34 mouse cellular contexts compared by ENCODE assay signal in genomic region chr7:128313601-128314000, GRCm38 (mm10). TPM values are rescaled to one million over a fixed set of nuclear protein-coding genes. Genes with fewer than 3 reads are reported as not detected.
A peak's percentile ranks its signal among the peaks of the same experiment; 100 is the strongest.
DNase-seq lines count a peak whose midpoint lies in the region; ATAC-seq and TF ChIP-seq lines count a peak whose summit lies in the region.
"Had no signal": no experiment of that assay in that cellular context is flagged by ENCODE, and none has a peak within 500 bp of the region (broad histone marks: within the 10 kb centered on the region; RNA-seq: fewer than 3 reads in every experiment).

No protein-coding gene starts in this region.

- TF ChIP-seq EP300 in heart, adult 2 months (IDR thresholded peaks at IDR 0.05; ENCODE audit: insufficient read depth, low read depth, low read length) = no peak
- TF ChIP-seq EP300 in liver, embryonic 14.5 days (IDR thresholded peaks at IDR 0.05; ENCODE audit: low read depth) = no peak
- no peak for TF ChIP-seq EP300 in liver, postnatal 0 days (IDR thresholded peaks at IDR 0.05; ENCODE audit: low read depth)

- intact Hi-C loops in heart, adult 2 months (cut with DNase I) = no loop called here

- peak; percentile 64 for DNase-seq in heart, embryonic 10.5 days (ENCODE audit: low spot score)
- DNase-seq in heart, adult 2 months = no peak
- DNase-seq in liver, embryonic 14.5 days (ENCODE audit: low read depth in 3 of 3, low spot score in 3 of 3) = no peak
- DNase-seq in liver (no peak), A20 (ENCODE audit: low read depth, low spot score) (peak; percentile 18)
- DNase-seq in liver, postnatal 0 days = no peak
- no peak for DNase-seq in testis, postnatal 14 days (ENCODE audit: low spot score)
- DNase-seq: adrenal gland, adult 8-10 months; cerebellum, adult 11 months; cerebellum, adult 9-10 months; cerebellum, postnatal 36 days; gastrocnemius, postnatal 14 days; kidney, adult 8-10 months; kidney, postnatal 14 days; midbrain, embryonic 14.5 days; retina, postnatal 1 day; right cerebral cortex, postnatal 14 days; thymus, postnatal 36 days had no signal

- no peaks in the 10 kb centered on the region for H3K79me2 ChIP-seq in heart, adult 2 months (replicated peaks; ENCODE audit: control insufficient read depth, insufficient read depth, low read length)

- H3K9ac ChIP-seq in heart, adult 2 months (ENCODE audit: low read depth, low read length) = no peak overlapping the region
- no peak overlapping the region for H3K9ac ChIP-seq in liver, embryonic 14.5 days (replicated peaks)
- H3K9ac ChIP-seq in liver, postnatal 0 days (replicated peaks) = no peak overlapping the region
- H3K9ac ChIP-seq: forebrain, embryonic 13.5 days; heart, embryonic 12.5 days; hindbrain, embryonic 14.5 days; neural tube, embryonic 15.5 days had no signal

- TF ChIP-seq CTCF in heart, adult 2 months (IDR thresholded peaks at IDR 0.05) = no peak
- peak; percentile 49 for TF ChIP-seq CTCF in liver, embryonic 14.5 days (IDR thresholded peaks at IDR 0.05; ENCODE audit: low read depth)
- TF ChIP-seq CTCF in liver, postnatal 0 days (IDR thresholded peaks at IDR 0.05; ENCODE audit: low read depth) = peak; percentile 38

- no peak overlapping the region for H3K27ac ChIP-seq in heart, embryonic 10.5 days
- H3K27ac ChIP-seq in heart, adult 2 months = no peak overlapping the region
- H3K27ac ChIP-seq in liver, embryonic 14.5 days = no peak overlapping the region
- no peak overlapping the region for H3K27ac ChIP-seq in liver, postnatal 0 days (ENCODE audit: low read depth)
- H3K27ac ChIP-seq: forebrain, embryonic 13.5 days; hindbrain, embryonic 14.5 days; neural tube, embryonic 15.5 days had no signal

- no peak overlapping the region for H3K4me2 ChIP-seq in liver, embryonic 14.5 days (ENCODE audit: low read depth)
- H3K4me2 ChIP-seq in liver, postnatal 0 days (ENCODE audit: low read depth, low read length) = no peak overlapping the region
- H3K4me2 ChIP-seq: forebrain, embryonic 13.5 days; heart, embryonic 12.5 days; hindbrain, embryonic 14.5 days; neural tube, embryonic 15.5 days had no signal

- no peak for ATAC-seq in liver, embryonic 14.5 days (ENCODE audit: insufficient read depth)
- no peak for ATAC-seq in liver, postnatal 0 days
- ATAC-seq: forebrain, embryonic 13.5 days; inflammation-experienced regulatory T-cells, adult 6 months had no signal

- H3K36me3 ChIP-seq in heart, embryonic 10.5 days = no peaks in the 10 kb centered on the region
- H3K36me3 ChIP-seq in heart, adult 2 months (ENCODE audit: control insufficient read depth, insufficient read depth, low read length) = no peaks in the 10 kb centered on the region
- no peaks in the 10 kb centered on the region for H3K36me3 ChIP-seq in liver, embryonic 14.5 days (replicated peaks; ENCODE audit: control insufficient read depth, insufficient read depth, low read depth)
- H3K36me3 ChIP-seq in liver, postnatal 0 days (replicated peaks; ENCODE audit: insufficient read depth, low read length) = no peaks in the 10 kb centered on the region
- H3K36me3 ChIP-seq: G1E; heart, embryonic 12.5 days; neural tube, embryonic 15.5 days had no signal

- H3K9me3 ChIP-seq in heart, embryonic 10.5 days = no peaks in the 10 kb centered on the region
- no peaks in the 10 kb centered on the region for H3K9me3 ChIP-seq in liver, embryonic 14.5 days (ENCODE audit: control insufficient read depth, low read length)
- H3K9me3 ChIP-seq in liver, postnatal 0 days (ENCODE audit: low read length) = no peaks in the 10 kb centered on the region
- H3K9me3 ChIP-seq: forebrain, embryonic 13.5 days; G1E; heart, embryonic 12.5 days; neural tube, embryonic 15.5 days had no signal

- no peak for TF ChIP-seq POLR2A in heart, adult 2 months (IDR thresholded peaks at IDR 0.05; ENCODE audit: insufficient read depth, low read depth, low read length)

- no peaks in the 10 kb centered on the region for H3K27me3 ChIP-seq in heart, embryonic 10.5 days (ENCODE audit: insufficient read depth, poor library complexity, severe bottlenecking)
- no peaks in the 10 kb centered on the region for H3K27me3 ChIP-seq in heart, adult 2 months (ENCODE audit: control insufficient read depth, insufficient read depth, low read length)
- H3K27me3 ChIP-seq in liver, embryonic 14.5 days (ENCODE audit: control insufficient read depth, insufficient read depth, low read length) = peaks cover 4% of the 10 kb centered on the region
- peaks cover 6% of the 10 kb centered on the region; the same call in 1 of the 2 replicates for H3K27me3 ChIP-seq in liver, postnatal 0 days (ENCODE audit: insufficient read depth, low read length)
- H3K27me3 ChIP-seq: forebrain, embryonic 13.5 days; heart, embryonic 12.5 days; neural tube, embryonic 15.5 days had no signal

- WGBS in heart, embryonic 10.5 days = 73% methylated on average over 2 of the region's 2 CpGs
- WGBS in heart, adult 2 months = 81% methylated on average over 2 of the region's 2 CpGs
- WGBS in liver, embryonic 14.5 days (ENCODE audit: insufficient replicate concordance) = 57% methylated on average over 2 of the region's 2 CpGs
- 74% methylated on average over 2 of the region's 2 CpGs for WGBS in liver, postnatal 0 days (ENCODE audit: insufficient replicate concordance)

- H3K4me3 ChIP-seq in heart, embryonic 10.5 days = no peak overlapping the region
- no peak overlapping the region for H3K4me3 ChIP-seq in heart, adult 2 months
- H3K4me3 ChIP-seq in liver, embryonic 14.5 days (ENCODE audit: insufficient read depth in 1 of 2, low read depth in 2 of 2, low read length in 2 of 2) = no peak overlapping the region
- H3K4me3 ChIP-seq in liver, postnatal 0 days (ENCODE audit: low read depth, low read length) = no peak overlapping the region
- H3K4me3 ChIP-seq: forebrain, embryonic 13.5 days; heart, embryonic 12.5 days; neural tube, embryonic 15.5 days had no signal

- peaks cover 13% of the 10 kb centered on the region for H3K4me1 ChIP-seq in heart, embryonic 10.5 days
- peaks cover 10% of the 10 kb centered on the region for H3K4me1 ChIP-seq in heart, adult 2 months (ENCODE audit: control insufficient read depth, insufficient read depth, low read length)
- H3K4me1 ChIP-seq in liver, embryonic 14.5 days (replicated peaks; ENCODE audit: control insufficient read depth in 2 of 2, insufficient read depth in 2 of 2, low read length in 1 of 2) = peaks cover 18 to 19% of the 10 kb centered on the region in 2 experiments
- H3K4me1 ChIP-seq in liver, postnatal 0 days (ENCODE audit: insufficient read depth) = peaks cover 7% of the 10 kb centered on the region
- H3K4me1 ChIP-seq: forebrain, embryonic 13.5 days had no signal

RNA-seq across cellular contexts. Expression of gene BC017158, which starts 15.6 kb away (rescaled TPM):
- 20.3 and 25.1 TPM in 2 replicates for polyA plus RNA-seq in heart, embryonic 10.5 days (2016; fragmentation: Nextera tagmentation; extraction: Ambion mirVana)
- total RNA-seq in heart, adult 2 months (2021) = 1 to 10 TPM; 6.2 to 6.5 TPM
- polyA plus RNA-seq in heart, adult 2 months (2012; rRNA removed) = 12.1 and 12.7 TPM in 2 replicates
- polyA plus RNA-seq in liver, embryonic 14.5 days (2012; rRNA removed) = 23.7 and 23.9 TPM in 2 replicates
- polyA plus RNA-seq in liver, embryonic 14.5 days (2014; fragmentation: Nextera tagmentation; extraction: Ambion mirVana) = 16.9 and 17.7 TPM in 2 replicates
- 9.4 and 9.6 TPM in 2 replicates for polyA plus RNA-seq in liver, postnatal 0 days (2015; fragmentation: Nextera tagmentation; extraction: Ambion mirVana)

RNA-seq across cellular contexts. Expression of gene Slc5a2, which starts 48.1 kb away (rescaled TPM):
- polyA plus RNA-seq in heart, embryonic 10.5 days (2016; fragmentation: Nextera tagmentation; extraction: Ambion mirVana) = 0.37 and 0.48 TPM in 2 replicates
- not detected for total RNA-seq in heart, adult 2 months (2021)
- polyA plus RNA-seq in heart, adult 2 months (2012; rRNA removed) = 0.37 TPM in 1 of 2 replicates, not detected in the other
- polyA plus RNA-seq in liver, embryonic 14.5 days (2012; rRNA removed) = 1.6 and 1.8 TPM in 2 replicates
- polyA plus RNA-seq in liver, embryonic 14.5 days (2014; fragmentation: Nextera tagmentation; extraction: Ambion mirVana) = 2.9 and 3.1 TPM in 2 replicates
- polyA plus RNA-seq in liver, postnatal 0 days (2015; fragmentation: Nextera tagmentation; extraction: Ambion mirVana) = 1.3 and 1.8 TPM in 2 replicates
- total RNA-seq: adrenal gland, adult 8-10 months; gastrocnemius, postnatal 14 days; granulocyte monocyte progenitor cell, adult 5-6 weeks; hematopoietic stem cell, adult 5-6 weeks; layer of hippocampus, adult 18-20 months; layer of hippocampus, postnatal 10 days; left cerebral cortex, adult 18-20 months; left cerebral cortex, postnatal 14 days; liver, adult 2 months had no signal
- polyA plus RNA-seq: forebrain, embryonic 13.5 days; hindbrain, embryonic 14.5 days; inflammation-experienced regulatory T-cells, adult 6 months; limb, embryonic 11.5 days; liver, adult 2 months; lung, embryonic 16.5 days; midbrain, embryonic 14.5 days; small intestine, adult 2 months had no signal

Comparison
In these comparisons a context has a peak if more than half of its experiments do, and no peak if none do; other contexts are left out.
1. DNase-seq: peak in heart, embryonic 10.5 days (single experiment) and A20 (single experiment); none in heart, adult 2 months (0 of 2), liver, embryonic 14.5 days (0 of 3), liver (single experiment), liver, postnatal 0 days (single experiment) and testis, postnatal 14 days (single experiment).